Mouse (Mus musculus) neural tube, embryonic 11.5 days (tissue): ENCODE data around the gene Taf5. TPM values are rescaled to one million over a fixed set of nuclear protein-coding genes. Genes with fewer than 3 reads are reported as not detected.
A peak's percentile ranks its signal among the peaks of the same experiment; 100 is the strongest.

Experiments
- ATAC-seq: fragments of 200-750 bp; cut with Nextera tagmentation; 2 replicates; pipeline ENCODE4 v1.8.0; 2017; ENCODE audit warnings: moderate number of reproducible peaks, mild to moderate bottlenecking, moderate TSS enrichment, moderate library complexity; ENCODE audit not compliant: insufficient read depth, low FRiP score, low TSS enrichment
- DNase-seq: peaks from one replicate; pipeline ENCODE4 v3.0.0-alpha.2; 2015; ENCODE audit warnings: low spot score
- H3K27ac ChIP-seq: fragments of 300-500 bp; sonication (generic); 2 replicates; pipeline ENCODE4 v1.5.1; 2014; ENCODE audit warnings: low read depth, mild to moderate bottlenecking, low read length
- H3K27me3 ChIP-seq: fragments of 300-500 bp; sonication (generic); 2 replicates; pipeline ENCODE4 v1.6.1; 2014; ENCODE audit warnings: mild to moderate bottlenecking, low read length, mixed read lengths; ENCODE audit not compliant: control insufficient read depth, insufficient read depth
- H3K36me3 ChIP-seq: fragments of 300-500 bp; sonication (generic); 2 replicates; pipeline ENCODE4 v1.6.1; 2014; ENCODE audit warnings: mild to moderate bottlenecking, low read length, moderate library complexity, mixed read lengths; ENCODE audit not compliant: control insufficient read depth, insufficient read depth
- H3K4me1 ChIP-seq: fragments of 300-500 bp; sonication (generic); 2 replicates; pipeline ENCODE4 v1.6.1; 2014; ENCODE audit warnings: low read length, mixed read lengths; ENCODE audit not compliant: control insufficient read depth, insufficient read depth
- H3K4me2 ChIP-seq: fragments of 300-500 bp; sonication (generic); 2 replicates; pipeline ENCODE4 v1.6.1; 2014; ENCODE audit warnings: low read depth, mild to moderate bottlenecking, moderate library complexity
- H3K4me3 ChIP-seq: fragments of 300-500 bp; sonication (generic); 2 replicates; pipeline ENCODE4 v1.5.1; 2014; ENCODE audit warnings: low read depth, low read length
- H3K9ac ChIP-seq: fragments of 300-500 bp; sonication (generic); 2 replicates; pipeline ENCODE4 v1.6.1; 2014; ENCODE audit warnings: mild to moderate bottlenecking, low read length
- H3K9me3 ChIP-seq: fragments of 300-500 bp; sonication (generic); 2 replicates; pipeline ENCODE4 v1.6.1; 2016; ENCODE audit warnings: low read length; ENCODE audit not compliant: control insufficient read depth
- WGBS: fragments of 180-500 bp; shearing (Covaris S2); extraction: QIAGEN DNeasy Blood & Tissue Kit; methylation state at CpG from one replicate; pipeline ENCODE4 v1.1.7; 2014; 5-methylcytosine and 5-hydroxymethylcytosine counted together
- polyA plus RNA-seq: library from polyadenylated mRNA; unstranded; fragments of >200 nt; fragmentation: Nextera tagmentation; extraction: Ambion mirVana; gene quantifications from 2 replicates; pipeline ENCODE4 v1.2.1, GENCODE M21; 2014

Gene Taf5
- 10.3 and 12.8 TPM in 2 replicates for polyA plus RNA-seq

DNA sequence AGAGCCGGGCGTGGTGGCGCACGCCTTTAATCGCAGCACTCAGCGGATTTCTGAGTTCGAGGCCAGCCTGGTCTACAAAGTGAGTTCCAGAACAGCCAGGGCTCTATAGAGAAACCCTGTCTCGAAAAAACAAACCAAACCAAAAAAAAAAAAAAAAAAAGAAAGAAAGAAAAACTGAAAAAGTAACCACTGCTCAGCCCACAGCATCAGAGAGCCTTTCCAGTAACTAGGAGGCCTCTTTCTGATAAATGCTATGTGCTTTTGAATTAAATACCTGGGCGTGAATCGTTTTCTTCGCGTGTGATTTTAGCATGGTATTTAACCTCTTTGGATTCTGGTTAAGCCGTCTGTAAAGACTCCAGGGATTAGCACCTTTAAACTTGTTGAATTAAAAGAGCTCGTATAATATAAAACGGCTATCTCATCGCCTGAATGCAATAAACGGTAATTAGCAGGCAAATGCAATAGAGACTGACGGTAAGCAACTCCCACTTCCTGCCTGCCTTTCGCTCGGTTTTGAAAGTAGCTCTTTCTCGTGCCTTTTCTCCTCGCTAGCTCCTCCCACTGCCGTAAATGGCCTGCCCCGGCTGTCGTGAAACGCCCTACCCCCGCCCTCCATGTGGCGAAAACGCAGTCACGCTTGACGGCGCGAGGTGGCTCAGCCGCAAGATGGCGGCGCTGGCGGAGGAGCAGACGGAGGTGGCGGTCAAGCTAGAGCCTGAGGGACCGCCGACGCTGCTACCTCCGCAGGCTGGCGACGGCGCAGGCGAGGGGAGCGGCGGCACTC, at the start of gene Taf5:
Taf5 (plus strand) TSS at position 651 of the 787 bp plus-strand sequence.
- Histone ChIP-seq H3K36me3 (no peaks in the 10 kb centered on the region; the same call in 1 of the 2 replicates), H3K9ac (peak within 1 kb of the TSS; percentile 90), H3K27ac (peak within 1 kb of the TSS; percentile 75), H3K4me3 (peak within 1 kb of the TSS; percentile 99), H3K9me3 (no peaks in the 10 kb centered on the region), H3K27me3 (no peaks in the 10 kb centered on the region), H3K4me1 (peaks cover 6% of the 10 kb centered on the region; the same call in 1 of the 2 replicates), H3K4me2 (peak within 1 kb of the TSS; percentile 65)
- ATAC-seq (peak; percentile 76), DNase-seq (peak; percentile 98)
- WGBS = 11% methylated on average over 49 of the region's 49 CpGs

DNA sequence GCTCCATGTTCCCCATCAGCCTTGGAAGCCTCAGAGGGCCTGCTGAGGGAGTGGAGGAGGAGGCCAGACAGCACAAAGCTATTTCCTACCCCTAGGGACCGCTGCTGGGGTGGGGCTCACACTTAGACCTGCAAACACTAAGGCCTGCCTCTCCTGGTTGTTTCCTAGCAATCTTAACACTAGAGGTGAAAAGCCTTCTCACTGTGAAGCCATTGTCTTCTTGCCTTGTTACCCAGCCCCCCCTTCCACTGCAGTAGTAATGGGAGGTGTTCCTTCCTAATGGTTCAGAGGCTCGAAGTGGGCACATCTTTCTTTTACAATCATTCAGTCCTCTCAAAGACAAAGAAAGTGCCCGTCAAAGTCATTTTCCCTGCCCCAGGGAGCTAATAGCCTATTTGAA, 49.7 kb upstream of the Taf5 start:
- Histone ChIP-seq H3K36me3 (no peaks in the 10 kb centered on the region), H3K4me1 (peaks cover 7% of the 10 kb centered on the region; the same call in 1 of the 2 replicates), H3K9ac (peak overlapping the region; percentile 58), H3K4me3 (peak overlapping the region; percentile 33), H3K27me3 (peaks cover 35% of the 10 kb centered on the region), H3K9me3 (no peaks in the 10 kb centered on the region), H3K27ac (peak overlapping the region; percentile 81), H3K4me2 (peak overlapping the region; percentile 45)
- ATAC-seq (0 out of 2 replicates have a peak, but pooled peaks have one; percentile 32), DNase-seq (peak; percentile 46)
- WGBS = under 1% methylated on average over 3 of the region's 3 CpGs

DNA sequence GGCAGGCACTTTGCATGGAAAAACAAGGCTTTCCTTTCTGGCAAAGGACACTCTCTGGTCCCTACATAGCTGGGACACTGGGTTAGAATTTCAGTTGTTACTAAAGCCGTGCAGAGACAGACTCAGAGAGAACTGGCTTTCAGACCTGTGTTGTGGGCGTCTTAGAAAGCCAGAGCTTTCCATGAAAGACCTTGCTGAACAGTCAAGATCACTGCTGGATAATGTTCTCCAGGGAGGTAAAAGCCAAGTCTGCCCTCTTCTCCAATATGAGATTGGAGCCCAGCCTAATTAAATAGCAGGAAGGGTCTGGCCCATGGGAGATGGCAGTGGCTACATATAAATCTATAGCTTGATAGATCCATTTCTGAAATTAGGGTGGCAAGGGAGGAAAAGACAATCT, 49.2 kb upstream of the Taf5 start:
- Histone ChIP-seq H3K4me2 (peak overlapping the region; percentile 45), H3K4me1 (peaks cover 7% of the 10 kb centered on the region; the same call in 1 of the 2 replicates), H3K27ac (peak overlapping the region; percentile 81), H3K27me3 (peaks cover 30% of the 10 kb centered on the region), H3K36me3 (no peaks in the 10 kb centered on the region), H3K4me3 (peak overlapping the region; percentile 33), H3K9me3 (no peaks in the 10 kb centered on the region), H3K9ac (peak overlapping the region; percentile 58)
- no peak for ATAC-seq
- 10% methylated on average over 2 of the region's 2 CpGs for WGBS
- DNase-seq = no peak

DNA sequence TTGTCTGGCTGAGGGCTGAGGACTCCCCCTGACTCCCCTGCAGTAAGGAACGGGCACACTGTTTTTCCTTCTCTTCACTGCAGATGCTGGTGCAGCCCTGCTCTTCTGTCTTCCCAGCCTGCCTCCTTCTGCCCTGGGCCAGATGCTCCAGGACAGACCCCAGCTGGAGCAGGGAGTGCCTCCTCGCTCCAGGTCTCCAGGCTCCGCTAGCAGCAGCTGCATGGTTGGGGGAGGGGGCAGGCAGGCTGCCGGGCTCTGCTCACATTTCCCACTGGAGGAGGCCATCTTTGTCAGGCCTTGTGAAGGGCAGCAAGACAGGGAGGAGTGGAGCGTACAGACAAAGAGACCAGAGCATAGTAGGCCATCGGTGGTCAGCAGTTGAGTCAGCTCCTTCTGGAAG, 48.2 kb upstream of the Taf5 start:
- Histone ChIP-seq H3K27me3 (peaks cover 20% of the 10 kb centered on the region), H3K27ac (peak overlapping the region; percentile 81; the same call in 1 of the 2 replicates), H3K9ac (peak overlapping the region; percentile 45), H3K4me3 (peak overlapping the region; percentile 29), H3K9me3 (no peaks in the 10 kb centered on the region), H3K4me2 (peak overlapping the region; percentile 45), H3K4me1 (peaks cover 7% of the 10 kb centered on the region; the same call in 1 of the 2 replicates), H3K36me3 (no peaks in the 10 kb centered on the region)
- ATAC-seq (no peak), DNase-seq (peak; percentile 76)
- 14% methylated on average over 6 of the region's 6 CpGs for WGBS

DNA sequence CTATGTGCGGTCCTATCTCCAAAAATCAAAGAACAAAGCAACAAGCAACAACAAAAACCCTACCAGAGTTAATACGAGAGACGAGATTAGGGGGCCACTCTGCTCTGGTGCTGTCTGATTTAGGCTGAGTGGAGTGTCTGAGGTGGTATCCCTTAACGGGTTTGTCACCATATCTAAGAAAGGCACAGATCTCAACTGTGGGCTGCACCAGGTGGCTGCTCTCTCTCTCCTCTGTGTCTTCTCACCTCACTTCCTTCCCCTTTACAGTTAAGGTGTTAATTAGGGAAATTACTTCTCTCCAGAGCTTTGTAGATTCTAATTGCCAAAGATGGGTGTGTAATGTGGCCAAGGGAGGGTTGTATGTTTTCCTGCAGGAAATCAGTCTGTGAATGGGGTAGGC, 44.8 kb upstream of the Taf5 start:
- H3K4me1 ChIP-seq = no peaks in the 10 kb centered on the region
- DNase-seq (no peak), ATAC-seq (no peak)
- H3K27ac ChIP-seq = no peak overlapping the region
- H3K4me2 ChIP-seq = no peak overlapping the region
- H3K9me3 ChIP-seq = no peaks in the 10 kb centered on the region
- H3K9ac ChIP-seq = no peak overlapping the region
- WGBS = 83% methylated on average over 4 of the region's 4 CpGs
- no peaks in the 10 kb centered on the region for H3K27me3 ChIP-seq
- H3K4me3 ChIP-seq = no peak overlapping the region
- H3K36me3 ChIP-seq = no peaks in the 10 kb centered on the region

DNA sequence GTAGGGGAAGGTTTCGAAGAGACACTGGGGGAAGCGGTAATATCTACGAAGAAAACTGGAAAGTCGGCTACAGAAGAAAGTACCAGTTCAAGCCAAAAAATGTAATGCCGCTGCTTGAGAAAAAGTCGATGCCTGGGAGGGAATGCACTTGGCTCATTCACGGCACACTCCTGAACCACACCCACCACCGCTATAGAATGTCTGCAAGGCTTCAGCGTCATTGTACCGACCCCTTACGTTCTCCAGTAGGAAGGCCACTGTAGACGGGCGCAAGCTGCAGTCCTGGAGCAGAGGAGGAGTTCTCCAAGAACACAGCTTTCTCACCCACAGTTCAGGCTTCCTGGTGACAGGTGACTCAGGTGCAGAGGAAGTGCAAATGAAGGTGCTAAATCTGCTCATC, 44.0 kb upstream of the Taf5 start:
- Histone ChIP-seq H3K9ac (no peak overlapping the region), H3K27me3 (no peaks in the 10 kb centered on the region), H3K9me3 (no peaks in the 10 kb centered on the region), H3K4me3 (no peak overlapping the region), H3K4me2 (no peak overlapping the region), H3K27ac (no peak overlapping the region), H3K4me1 (no peaks in the 10 kb centered on the region), H3K36me3 (no peaks in the 10 kb centered on the region)
- ATAC-seq = no peak
- 91% methylated on average over 13 of the region's 13 CpGs for WGBS
- no peak for DNase-seq

DNA sequence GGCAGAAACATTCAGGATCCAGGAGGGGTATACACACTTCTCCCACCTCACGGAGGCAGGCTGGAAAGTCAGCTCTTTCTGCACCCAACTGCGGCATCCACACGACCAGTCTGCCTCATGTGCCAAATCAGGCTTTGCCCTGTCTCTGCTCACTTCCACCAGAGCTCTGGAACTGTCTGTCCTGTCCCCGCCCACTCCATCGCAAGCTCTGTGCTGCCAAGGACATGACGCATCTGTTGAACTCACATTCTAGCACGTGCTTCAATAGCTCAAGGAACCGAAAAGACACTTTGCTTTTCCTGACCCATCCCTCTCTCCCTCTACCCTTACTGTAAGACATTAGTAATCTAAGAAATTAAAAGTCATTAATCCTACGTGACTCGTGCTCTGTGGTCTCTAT, 42.6 kb upstream of the Taf5 start:
- Histone ChIP-seq H3K4me1 (no peaks in the 10 kb centered on the region), H3K9ac (no peak overlapping the region), H3K27ac (no peak overlapping the region), H3K4me3 (no peak overlapping the region), H3K4me2 (no peak overlapping the region), H3K27me3 (no peaks in the 10 kb centered on the region), H3K9me3 (no peaks in the 10 kb centered on the region), H3K36me3 (no peaks in the 10 kb centered on the region)
- WGBS = 91% methylated on average over 10 of the region's 10 CpGs
- DNase-seq (no peak), ATAC-seq (no peak)

DNA sequence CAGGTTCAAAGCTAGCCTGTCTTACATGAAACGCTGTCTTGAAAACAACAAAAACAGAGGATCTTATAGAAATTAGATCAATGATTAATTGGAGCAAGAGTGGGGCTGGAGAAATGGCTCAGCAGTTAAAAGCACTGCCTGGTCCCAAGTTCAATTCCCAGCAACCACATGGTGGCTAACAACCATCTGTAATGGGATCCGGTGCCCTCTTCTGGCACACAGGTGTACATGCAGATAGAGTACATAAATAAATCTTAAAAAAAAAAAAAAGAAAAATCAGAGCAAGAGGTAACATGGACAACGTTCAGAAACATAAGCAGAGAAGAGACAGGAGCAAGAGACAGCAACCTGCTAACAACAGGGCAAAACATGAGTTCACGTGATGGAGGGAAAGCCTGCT, 41.0 kb upstream of the Taf5 start:
- DNase-seq (no peak), ATAC-seq (no peak)
- Histone ChIP-seq H3K27ac (no peak overlapping the region), H3K4me2 (no peak overlapping the region), H3K4me3 (no peak overlapping the region), H3K9ac (no peak overlapping the region), H3K36me3 (no peaks in the 10 kb centered on the region), H3K27me3 (no peaks in the 10 kb centered on the region), H3K4me1 (no peaks in the 10 kb centered on the region), H3K9me3 (no peaks in the 10 kb centered on the region)
- whole genome bisulfite sequencing = 88% methylated on average over 4 of the region's 4 CpGs

DNA sequence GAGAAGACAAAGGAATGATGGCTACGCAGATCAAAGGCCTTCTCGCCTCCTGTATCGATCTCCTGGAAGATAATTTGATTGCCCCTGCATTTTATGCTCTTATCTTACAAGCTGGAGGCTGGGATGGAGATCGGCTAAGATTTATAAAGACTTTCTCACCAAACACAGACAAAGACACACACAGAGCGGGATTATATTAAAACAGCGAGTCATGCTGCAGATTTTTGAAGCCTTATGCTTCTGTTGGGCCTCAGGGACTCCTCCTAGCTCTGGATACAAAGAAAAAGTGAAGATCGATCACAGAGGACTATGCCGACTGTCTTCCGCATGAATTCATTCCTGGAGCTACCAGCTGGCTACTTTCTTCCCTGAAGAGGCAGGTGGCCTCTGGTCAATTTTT, 37.8 kb upstream of the Taf5 start:
- Histone ChIP-seq H3K27ac (peak overlapping the region; percentile 50; the same call in 1 of the 2 replicates), H3K4me3 (no peak overlapping the region), H3K9me3 (no peaks in the 10 kb centered on the region), H3K36me3 (no peaks in the 10 kb centered on the region; the same call in 1 of the 2 replicates), H3K4me1 (no peaks in the 10 kb centered on the region), H3K4me2 (no peak overlapping the region), H3K9ac (no peak overlapping the region), H3K27me3 (no peaks in the 10 kb centered on the region)
- WGBS = 73% methylated on average over 9 of the region's 9 CpGs
- DNase-seq = peak; percentile 23
- ATAC-seq = no peak
